7 mouse cellular contexts compared by ENCODE assay signal in the genomic region with DNA sequence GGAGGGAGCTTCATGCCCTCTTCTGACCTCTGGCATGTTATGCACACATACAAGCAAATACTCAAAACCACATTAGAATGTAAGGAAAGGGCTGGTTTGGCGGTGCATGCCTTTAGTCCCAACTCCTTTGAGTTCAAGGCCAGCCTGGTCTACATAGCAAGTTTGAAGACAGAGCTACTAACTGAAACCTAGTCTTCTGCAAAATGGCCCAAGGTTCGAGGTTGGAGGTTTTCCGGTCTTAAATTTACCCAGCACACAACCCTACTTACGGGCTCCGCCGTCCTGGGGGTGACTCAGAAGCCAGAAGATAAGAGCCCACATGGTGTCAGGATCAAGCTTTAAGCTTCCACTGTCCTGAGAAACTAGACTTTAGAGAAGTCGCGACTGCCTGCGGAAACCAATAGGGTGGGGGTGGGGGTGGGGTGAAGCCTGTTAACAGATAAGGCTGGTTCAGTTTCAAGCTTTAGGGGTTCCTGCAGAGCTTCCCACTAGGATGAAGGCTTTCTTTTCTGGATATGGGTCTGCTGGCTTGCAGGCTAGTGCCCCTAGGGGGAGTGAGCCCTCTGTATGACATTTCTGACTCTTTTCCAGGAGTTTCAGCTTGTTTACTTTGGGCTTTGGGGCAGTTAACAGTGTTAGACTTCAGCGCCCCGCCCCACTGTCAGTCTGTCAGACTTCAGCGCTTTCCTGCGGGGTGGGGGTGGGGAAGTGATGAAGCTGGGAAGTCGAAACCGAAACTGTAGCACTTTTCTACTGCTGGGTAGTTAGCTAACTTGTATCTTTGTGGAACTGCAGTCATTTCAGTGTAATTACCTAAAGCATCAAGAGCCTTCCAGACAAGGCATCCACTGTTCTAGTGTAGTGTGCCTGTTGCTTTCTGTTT. TPM values are rescaled to one million over a fixed set of nuclear protein-coding genes. Genes with fewer than 3 reads are reported as not detected.
A peak's percentile ranks its signal among the peaks of the same experiment; 100 is the strongest.
DNase-seq lines count a peak whose midpoint lies in the region; ATAC-seq and TF ChIP-seq lines count a peak whose summit lies in the region.

A gene (minus strand): TSS at position 370 of the 883 bp plus-strand sequence.

- TF ChIP-seq POLR2A in olfactory bulb, adult 2 months (IDR thresholded peaks at IDR 0.05; ENCODE audit: insufficient read depth, low read depth, low read length): no peak

- peak; percentile 52; the same call in 1 of the 2 replicates for ATAC-seq in G1E (ENCODE audit: extremely low read depth, insufficient number of reproducible peaks, low FRiP score, poor library complexity, severe bottlenecking)
- ATAC-seq in intestine, embryonic 15.5 days: peak; percentile 74
- ATAC-seq in liver, postnatal 0 days: peak; percentile 87

- peak within 1 kb of the TSS; percentile 56 for H3K4me3 ChIP-seq in G1E (ENCODE audit: low read depth, low read length)
- no peak within 1 kb of the TSS for H3K4me3 ChIP-seq in intestine, embryonic 15.5 days (replicated peaks)
- peak within 1 kb of the TSS; percentile 56 for H3K4me3 ChIP-seq in liver, postnatal 0 days (ENCODE audit: low read depth, low read length)
- H3K4me3 ChIP-seq in olfactory bulb, adult 2 months (ENCODE audit: insufficient read depth, low read depth, low read length): peak within 1 kb of the TSS; percentile 5; the same call in 1 of the 2 replicates

- H3K4me2 ChIP-seq in intestine, embryonic 15.5 days (replicated peaks): peak within 1 kb of the TSS; percentile 39
- H3K4me2 ChIP-seq in liver, postnatal 0 days (ENCODE audit: low read depth, low read length): peak within 1 kb of the TSS; percentile 72

- no peak for DNase-seq in G1E (ENCODE audit: low spot score)
- DNase-seq in adrenal gland, adult 8-10 months: peak; percentile 64
- peak; percentile 62 for DNase-seq in gastrocnemius, postnatal 14 days
- DNase-seq in liver, postnatal 0 days: peak; percentile 89
- no peak for DNase-seq in cerebellum, adult 11 months

- WGBS in intestine, embryonic 15.5 days: 35% methylated on average over 15 of the region's 15 CpGs
- WGBS in liver, postnatal 0 days (ENCODE audit: insufficient replicate concordance): 11% methylated on average over 15 of the region's 15 CpGs
- 28% methylated on average over 15 of the region's 15 CpGs for WGBS in olfactory bulb, adult 2 months

- H3K36me3 ChIP-seq in G1E (replicated peaks): peaks cover 85% of the 10 kb centered on the region
- no peaks in the 10 kb centered on the region for H3K36me3 ChIP-seq in intestine, embryonic 15.5 days
- peaks cover 28% of the 10 kb centered on the region for H3K36me3 ChIP-seq in liver, postnatal 0 days (replicated peaks; ENCODE audit: insufficient read depth, low read length)

- peaks cover 81% of the 10 kb centered on the region for H3K4me1 ChIP-seq in G1E (ENCODE audit: insufficient read depth, low read depth, low read length)
- H3K4me1 ChIP-seq in intestine, embryonic 15.5 days (replicated peaks): peaks cover 3% of the 10 kb centered on the region; the same call in 1 of the 2 replicates
- H3K4me1 ChIP-seq in liver, postnatal 0 days (ENCODE audit: insufficient read depth): peaks cover 46% of the 10 kb centered on the region
- H3K4me1 ChIP-seq in olfactory bulb, adult 2 months (ENCODE audit: control insufficient read depth, insufficient read depth, low read length): peaks cover 14% of the 10 kb centered on the region

- no peaks in the 10 kb centered on the region for H3K27me3 ChIP-seq in G1E (ENCODE audit: insufficient read depth, low read length)
- H3K27me3 ChIP-seq in intestine, embryonic 15.5 days (replicated peaks): no peaks in the 10 kb centered on the region
- no peaks in the 10 kb centered on the region for H3K27me3 ChIP-seq in liver, postnatal 0 days (ENCODE audit: insufficient read depth, low read length)

- no peak within 1 kb of the TSS for H3K9ac ChIP-seq in intestine, embryonic 15.5 days
- H3K9ac ChIP-seq in liver, postnatal 0 days (replicated peaks): peak within 1 kb of the TSS; percentile 68

- TF ChIP-seq EP300 in liver, postnatal 0 days (IDR thresholded peaks at IDR 0.05; ENCODE audit: low read depth): peak; percentile 82; the same call in 1 of the 2 replicates

- intact Hi-C loops in gastrocnemius, postnatal 14 days (cut with DNase I; ENCODE audit: low total_unique reads): no loop called here

- peaks cover 19% of the 10 kb centered on the region for H3K9me3 ChIP-seq in G1E (replicated peaks)
- no peaks in the 10 kb centered on the region for H3K9me3 ChIP-seq in intestine, embryonic 15.5 days
- H3K9me3 ChIP-seq in liver, postnatal 0 days (ENCODE audit: low read length): peaks cover 3% of the 10 kb centered on the region; the same call in 1 of the 2 replicates

- TF ChIP-seq CTCF in G1E (IDR thresholded peaks at IDR 0.05; ENCODE audit: low read depth, low read length): no peak
- peak; percentile 49 for TF ChIP-seq CTCF in liver, postnatal 0 days (IDR thresholded peaks at IDR 0.05; ENCODE audit: low read depth)
- no peak for TF ChIP-seq CTCF in olfactory bulb, adult 2 months (IDR thresholded peaks at IDR 0.05; ENCODE audit: insufficient read depth, low read depth, low read length)

- H3K27ac ChIP-seq in intestine, embryonic 15.5 days: peak within 1 kb of the TSS; percentile 48; the same call in 1 of the 2 replicates
- H3K27ac ChIP-seq in liver, postnatal 0 days (ENCODE audit: low read depth): peak within 1 kb of the TSS; percentile 97
- H3K27ac ChIP-seq in olfactory bulb, adult 2 months (ENCODE audit: insufficient read depth, low read depth, low read length): peak within 1 kb of the TSS; percentile 20; the same call in 1 of the 2 replicates

RNA-seq across cellular contexts. Expression of the gene that starts here (rescaled TPM):
- total RNA-seq in G1E (2014; fragmentation: Nextera tagmentation): 16.6 TPM in 1 of 2 replicates, not detected in the other
- total RNA-seq in G1E (2017): 5.8 and 6.9 TPM in 2 replicates
- polyA plus RNA-seq in G1E (2012): 0.47 and 0.50 TPM in 2 replicates
- total RNA-seq in adrenal gland, adult 8-10 months (2022): 1 to 10 TPM; 6.0 to 9.2 (median 6.9) TPM
- under 1 TPM; 0.62 to 0.93 TPM for total RNA-seq in gastrocnemius, postnatal 14 days (2021)
- 2.0 and 2.8 TPM in 2 replicates for polyA plus RNA-seq in intestine, embryonic 15.5 days (2015; fragmentation: Nextera tagmentation; extraction: Ambion mirVana)
- polyA plus RNA-seq in liver, postnatal 0 days (2015; fragmentation: Nextera tagmentation; extraction: Ambion mirVana): 4.6 and 5.4 TPM in 2 replicates
- polyA plus RNA-seq in olfactory bulb, adult 2 months (2012; ENCODE audit: insufficient read depth, insufficient read length, low replicate concordance, missing spikeins): not detected in 2 replicates

Comparison
In these comparisons a context has a peak if more than half of its experiments do, and no peak if none do; other contexts are left out.
1. Peak in DNase-seq in gastrocnemius, postnatal 14 days; RNA of the gene not detected or under 1 TPM.
2. DNase-seq: peak in adrenal gland, adult 8-10 months (single experiment) and liver, postnatal 0 days (single experiment); none in G1E (single experiment) and cerebellum, adult 11 months (single experiment).
3. H3K27ac ChIP-seq: peak in every context shown above with its lines; median percentile 97 in liver, postnatal 0 days; 48 in intestine, embryonic 15.5 days; 20 in olfactory bulb, adult 2 months.
4. Peak in every context shown above with its lines, with median percentiles within 50 percentile points of each other: ATAC-seq.